Mouse (Mus musculus): ENCODE results near the gene Ret.

- TF ChIP-seq POLR2A (IDR thresholded peaks at IDR 0.05; ENCODE audit: borderline replicate concordance, extremely low read depth, insufficient read depth, insufficient read length, poor library complexity, severe bottlenecking): no peak
- TF ChIP-seq CTCF (IDR thresholded peaks at IDR 0.05; ENCODE audit: borderline replicate concordance, extremely low read depth, insufficient read depth, insufficient read length): no peak
Observed at GRCm38 (mm10) chr6:118122767-118123166, 74.8 kb downstream of the Ret start.
